Mouse (Mus musculus) naive thymus-derived CD4-positive, alpha-beta T cell, adult 2 months (primary cell): ENCODE measurements around the gene Six6.

Experiments
- DNase-seq: peaks from one replicate; pipeline ENCODE4 v3.0.0-alpha.2; 2011; ENCODE audit warnings: low read depth

Gene Six6

DNA sequence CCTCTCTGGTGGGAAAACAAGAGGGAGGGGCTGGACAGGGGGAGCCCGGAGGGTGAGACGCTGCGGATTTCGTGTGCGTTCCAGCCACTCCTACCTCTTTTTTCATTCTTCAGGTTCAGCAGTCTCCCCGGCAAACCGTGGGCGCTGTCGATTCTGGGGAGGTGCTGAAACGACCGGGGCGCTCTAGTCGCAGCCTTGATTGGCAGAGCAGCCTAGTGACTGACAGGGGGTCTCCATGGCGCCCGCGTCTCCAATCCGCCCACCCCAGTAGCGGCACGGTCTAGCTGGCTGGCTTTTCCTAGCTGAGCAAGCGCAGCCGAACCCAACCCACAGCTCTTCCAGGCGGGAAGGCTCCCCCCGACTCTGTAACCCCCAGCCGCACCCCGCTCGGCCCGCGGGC, at the start of gene Six6:
Gene Six6, plus strand, starts transcription at position 277 of the 400 bp plus-strand sequence.
- no peak for DNase-seq

DNA sequence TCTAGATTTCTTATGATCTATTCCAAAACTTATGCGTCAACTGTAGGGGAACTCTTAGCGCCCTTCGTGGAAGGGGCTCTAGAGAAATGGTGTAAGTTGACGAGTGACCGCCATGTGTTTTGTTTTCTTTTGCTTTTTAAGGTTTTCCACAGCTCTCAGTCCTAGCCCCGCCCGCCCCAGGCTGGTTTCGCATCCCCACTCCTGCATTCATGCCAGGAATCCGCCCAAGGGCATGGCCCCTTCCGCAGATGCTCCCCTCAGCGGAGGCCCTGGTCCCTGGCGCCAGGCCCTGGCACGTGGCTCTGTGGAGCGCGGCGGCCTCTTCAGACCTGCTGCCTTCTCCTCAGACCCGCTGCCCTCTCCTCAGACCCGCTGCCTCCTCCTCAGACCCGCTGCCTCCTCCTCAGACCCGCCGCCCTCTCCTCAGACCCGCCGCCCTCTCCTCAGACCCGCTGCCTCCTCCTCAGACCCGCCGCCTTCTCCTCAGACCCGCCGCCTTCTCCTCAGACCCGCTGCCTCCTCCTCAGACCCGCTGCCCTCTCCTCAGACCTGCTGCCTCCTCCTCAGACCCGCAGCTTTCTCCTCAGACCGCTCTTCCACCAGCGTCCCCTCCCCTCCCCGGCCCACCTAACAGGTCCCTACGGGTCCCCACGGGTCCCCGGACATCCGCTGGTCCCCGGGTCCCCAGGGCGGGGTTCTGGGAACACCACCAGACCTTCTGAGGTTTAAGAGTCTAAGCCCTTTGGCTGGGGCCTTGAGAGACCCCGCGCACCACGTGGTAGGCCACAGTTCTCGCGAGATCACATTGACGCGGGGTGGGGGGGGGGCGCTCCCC, 22.3 kb upstream of the Six6 start:
- DNase-seq: no peak

DNA sequence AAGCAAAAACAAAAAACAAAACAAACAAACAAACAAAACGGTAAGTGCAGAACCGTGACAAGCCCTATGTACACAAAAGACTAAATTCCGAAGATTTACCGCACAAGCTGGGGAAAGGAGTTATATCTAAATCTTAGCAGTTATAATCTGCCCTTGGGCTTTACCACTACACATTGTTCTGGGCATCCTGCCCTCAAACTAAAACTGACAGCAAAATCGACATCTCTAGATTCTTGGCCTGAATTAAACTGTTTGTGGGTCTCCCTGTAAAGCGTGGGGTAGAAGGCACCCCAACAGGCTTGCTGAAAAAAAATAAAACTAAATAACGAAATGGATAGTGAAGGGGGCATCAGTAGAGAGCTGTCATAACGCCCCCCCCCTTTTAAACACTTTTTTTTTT, 2.9 kb upstream of the Six6 start:
- no peak for DNase-seq

DNA sequence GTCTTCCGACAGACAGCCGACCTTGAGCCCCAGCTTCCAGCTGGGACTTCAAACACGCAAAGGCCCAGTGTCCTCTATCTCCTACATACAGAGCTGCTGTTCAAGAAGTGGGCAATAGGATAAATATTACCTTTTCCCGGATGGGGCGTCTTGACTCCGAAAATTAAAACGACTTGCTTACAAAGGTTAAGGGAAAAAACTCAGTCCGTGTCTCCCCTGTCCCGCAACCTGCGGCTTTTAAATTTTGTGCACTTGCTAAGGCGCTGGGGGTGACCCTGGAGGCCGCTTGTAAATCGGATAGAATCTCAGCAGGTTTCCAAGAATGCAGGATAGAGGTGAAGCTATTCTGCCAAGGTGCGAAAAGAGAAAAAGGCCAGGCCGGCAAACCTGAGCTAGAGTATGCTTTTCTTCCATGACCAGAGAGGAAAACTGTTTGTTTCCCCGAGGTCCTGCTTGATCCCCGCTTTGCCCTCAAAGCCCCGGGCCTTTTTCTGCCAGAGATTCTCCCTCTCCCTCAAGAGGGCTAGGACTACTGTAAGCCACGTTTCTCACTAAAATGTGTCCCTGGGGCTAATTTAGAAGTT, 2.1 kb upstream of the Six6 start:
- DNase-seq: no peak

DNA sequence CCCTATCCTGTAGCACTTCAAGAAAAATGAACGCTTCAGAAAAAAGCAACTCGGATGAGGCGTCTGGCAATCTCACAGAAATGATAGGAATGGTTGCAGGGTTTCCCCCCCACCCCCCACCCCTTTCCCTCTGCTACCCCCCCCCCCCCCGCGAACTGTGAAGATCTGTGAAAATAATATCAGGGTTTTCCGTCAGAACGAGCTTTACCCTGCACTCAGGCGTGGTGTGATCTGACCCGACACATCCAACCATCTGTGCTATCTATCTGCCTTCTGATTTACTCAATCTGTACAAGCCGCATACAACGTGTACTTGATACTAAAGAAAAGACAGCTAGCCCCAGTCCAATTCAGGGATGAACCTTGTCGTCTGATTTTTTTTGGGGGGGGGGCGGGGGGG, 1.5 kb upstream of the Six6 start:
- no peak for DNase-seq

DNA sequence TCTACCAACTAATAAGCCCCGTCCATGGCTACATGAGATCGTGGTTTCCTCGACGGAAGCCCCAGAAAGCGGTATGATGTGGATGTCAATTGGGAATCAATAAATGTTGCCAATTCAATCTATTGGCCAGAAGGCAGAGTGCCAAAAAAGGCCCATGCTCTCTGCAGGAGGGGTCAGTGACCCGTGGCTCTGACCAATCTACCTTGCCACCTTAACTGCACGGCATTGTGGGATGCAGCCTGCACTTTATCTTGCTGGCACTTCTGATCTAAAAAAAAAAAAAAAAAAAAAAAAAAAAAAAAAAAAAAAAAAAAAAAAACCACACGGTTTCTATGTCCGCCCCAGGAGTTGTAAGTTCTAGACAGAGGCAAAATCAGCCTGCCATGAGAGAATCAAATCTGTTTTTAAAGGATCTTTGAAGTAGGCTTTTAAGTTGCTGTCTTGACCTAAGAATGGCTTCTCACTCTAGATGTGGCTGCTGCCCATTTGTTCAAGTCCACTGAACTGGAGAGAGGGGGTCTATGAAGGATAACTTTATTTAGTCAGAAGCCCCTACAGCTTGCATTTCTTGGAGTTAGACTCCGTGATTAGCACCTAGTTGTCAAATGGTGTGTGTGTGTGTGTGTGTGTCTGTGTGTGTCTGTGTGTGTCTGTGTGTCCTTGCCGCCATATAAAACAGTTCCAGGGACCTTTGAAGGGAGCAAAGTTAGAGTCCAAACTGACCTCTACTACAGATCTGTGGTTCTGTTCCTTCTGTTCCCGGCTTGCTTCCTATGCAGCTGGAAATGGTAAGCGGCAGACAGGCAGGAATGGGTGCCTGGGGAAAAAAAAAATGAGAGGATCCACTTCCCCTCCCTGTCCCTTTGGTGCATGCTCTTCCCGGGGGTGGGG, 847 bp upstream of the Six6 start:
- no peak for DNase-seq

DNA sequence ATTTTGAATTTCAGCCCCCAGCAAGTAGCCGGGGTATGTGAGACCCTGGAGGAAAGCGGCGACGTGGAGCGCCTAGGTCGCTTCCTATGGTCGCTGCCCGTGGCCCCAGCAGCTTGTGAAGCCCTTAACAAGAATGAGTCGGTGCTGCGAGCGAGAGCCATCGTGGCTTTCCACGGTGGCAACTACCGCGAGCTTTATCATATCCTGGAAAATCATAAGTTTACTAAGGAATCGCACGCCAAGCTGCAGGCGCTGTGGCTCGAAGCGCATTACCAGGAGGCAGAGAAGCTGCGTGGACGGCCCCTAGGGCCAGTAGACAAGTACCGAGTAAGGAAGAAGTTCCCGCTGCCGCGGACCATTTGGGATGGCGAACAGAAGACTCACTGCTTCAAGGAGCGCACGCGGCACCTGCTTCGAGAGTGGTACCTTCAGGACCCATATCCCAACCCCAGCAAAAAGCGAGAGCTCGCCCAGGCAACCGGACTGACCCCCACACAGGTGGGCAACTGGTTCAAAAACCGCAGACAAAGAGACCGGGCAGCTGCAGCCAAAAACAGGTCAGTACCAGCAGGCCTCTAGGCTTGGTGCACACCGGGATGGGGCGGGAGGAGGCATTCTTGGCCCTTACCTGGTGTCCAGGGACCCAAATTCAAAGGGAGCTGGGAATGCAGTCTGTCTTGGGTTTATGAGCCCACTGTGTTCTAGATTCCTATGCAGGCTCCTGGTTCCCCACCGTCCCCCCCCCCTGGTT, 554 bp downstream of the Six6 start, which contains the start of gene 4930447C04Rik:
Gene 4930447C04Rik, minus strand, starts transcription at position 704 of the 751 bp plus-strand sequence.
- no peak for DNase-seq

DNA sequence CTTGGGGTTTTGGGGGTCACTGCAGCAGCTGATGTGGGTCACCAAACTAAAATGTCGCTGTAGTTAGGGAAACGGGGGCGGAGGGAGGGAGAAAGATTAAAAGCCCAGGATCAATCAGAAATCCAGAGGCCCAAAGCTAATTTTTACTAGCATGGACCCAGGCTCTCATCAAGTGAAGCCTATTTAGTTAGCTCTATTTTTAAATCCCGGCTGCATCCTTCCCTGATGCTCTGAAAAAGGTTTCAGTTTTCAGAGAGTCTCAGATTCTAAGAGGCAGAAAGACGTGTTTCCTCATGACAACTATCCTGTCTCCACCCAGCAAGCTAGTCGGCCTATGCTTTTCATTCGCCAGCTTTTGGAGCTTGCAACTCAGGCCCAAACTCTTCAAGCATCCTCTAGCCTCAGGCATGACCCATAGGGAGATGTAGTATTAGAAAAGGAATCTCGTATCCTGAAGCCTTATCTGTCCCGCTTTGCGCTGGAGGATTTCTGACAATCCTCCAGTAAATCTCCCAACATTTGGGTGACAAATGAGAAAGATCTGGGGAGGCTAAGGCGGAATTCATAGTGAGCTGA, 1.2 kb downstream of the Six6 start:
- DNase-seq: no peak

DNA sequence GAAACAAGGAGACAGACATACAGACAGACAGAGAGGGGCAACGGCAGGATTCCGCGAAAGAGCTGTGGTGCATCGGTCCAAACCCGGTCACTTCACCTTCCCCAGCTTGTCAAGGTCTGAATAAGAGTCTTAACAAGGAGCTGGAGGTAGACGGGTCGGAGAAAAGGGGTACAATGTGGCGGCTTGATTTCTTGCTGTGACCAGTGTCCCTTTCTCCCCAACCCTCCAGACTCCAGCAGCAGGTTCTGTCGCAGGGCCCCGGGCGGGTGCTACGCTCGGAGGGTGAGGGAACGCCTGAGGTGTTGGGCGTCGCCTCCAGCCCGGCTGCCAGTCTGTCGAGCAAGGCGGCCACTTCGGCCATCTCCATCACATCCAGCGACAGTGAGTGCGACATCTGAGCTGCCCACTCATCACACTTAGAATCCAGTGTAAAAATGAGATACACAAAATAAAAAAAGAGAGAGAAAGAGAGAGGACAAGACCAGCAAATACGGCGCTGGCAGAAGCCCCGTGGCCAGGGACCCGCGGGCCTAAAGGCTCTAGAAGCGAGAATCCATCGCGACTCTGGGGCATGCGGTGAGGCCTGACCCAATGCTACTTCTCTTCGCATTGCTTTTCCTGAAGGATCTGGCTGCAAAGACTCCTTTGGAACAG, 1.8 kb downstream of the Six6 start:
- DNase-seq: no peak

DNA sequence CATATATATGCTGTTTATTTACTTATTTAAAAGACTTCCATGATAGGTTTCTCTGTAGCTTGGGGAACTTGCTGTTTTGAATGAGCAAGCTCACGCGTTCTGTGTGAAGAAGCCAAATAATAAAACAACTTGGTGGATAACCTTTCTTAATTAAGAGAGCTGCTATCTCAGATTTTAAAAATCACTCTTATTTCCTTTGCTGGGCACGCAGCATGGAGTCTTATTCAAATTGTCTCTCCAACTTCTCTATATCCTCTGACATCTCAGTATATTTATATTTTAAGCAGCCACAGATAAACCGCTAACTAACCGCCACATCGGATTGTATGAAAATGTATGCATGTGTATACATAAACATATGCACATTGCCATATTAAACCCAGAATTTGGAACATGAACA, 2.5 kb downstream of the Six6 start:
- DNase-seq: no peak

DNA sequence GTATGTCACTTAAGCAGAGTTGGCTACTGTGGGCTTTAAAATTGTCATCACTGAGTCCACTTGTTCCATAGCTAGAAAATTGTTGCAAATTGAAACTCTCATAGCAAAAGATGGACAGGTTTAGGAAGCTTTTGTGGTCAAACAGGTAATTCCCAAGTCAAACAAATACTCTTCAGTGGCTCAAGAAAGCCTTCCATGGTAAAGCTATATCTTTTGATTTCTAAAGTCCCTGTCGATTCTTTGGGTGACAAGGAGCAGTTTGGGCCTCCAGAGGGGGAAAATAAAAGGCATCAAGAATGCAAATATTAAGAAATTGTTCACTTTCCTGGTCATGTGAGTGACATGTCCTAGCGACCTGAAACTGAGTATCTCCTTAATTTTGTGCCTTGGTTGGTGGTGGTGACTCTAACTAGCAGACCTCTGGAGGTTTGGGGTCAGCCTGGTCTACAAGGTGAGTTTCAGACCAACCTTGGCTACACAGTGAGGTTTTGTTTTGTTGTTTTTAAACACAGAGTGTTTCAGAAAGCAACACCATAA, 4.0 kb downstream of the Six6 start:
- no peak for DNase-seq

DNA sequence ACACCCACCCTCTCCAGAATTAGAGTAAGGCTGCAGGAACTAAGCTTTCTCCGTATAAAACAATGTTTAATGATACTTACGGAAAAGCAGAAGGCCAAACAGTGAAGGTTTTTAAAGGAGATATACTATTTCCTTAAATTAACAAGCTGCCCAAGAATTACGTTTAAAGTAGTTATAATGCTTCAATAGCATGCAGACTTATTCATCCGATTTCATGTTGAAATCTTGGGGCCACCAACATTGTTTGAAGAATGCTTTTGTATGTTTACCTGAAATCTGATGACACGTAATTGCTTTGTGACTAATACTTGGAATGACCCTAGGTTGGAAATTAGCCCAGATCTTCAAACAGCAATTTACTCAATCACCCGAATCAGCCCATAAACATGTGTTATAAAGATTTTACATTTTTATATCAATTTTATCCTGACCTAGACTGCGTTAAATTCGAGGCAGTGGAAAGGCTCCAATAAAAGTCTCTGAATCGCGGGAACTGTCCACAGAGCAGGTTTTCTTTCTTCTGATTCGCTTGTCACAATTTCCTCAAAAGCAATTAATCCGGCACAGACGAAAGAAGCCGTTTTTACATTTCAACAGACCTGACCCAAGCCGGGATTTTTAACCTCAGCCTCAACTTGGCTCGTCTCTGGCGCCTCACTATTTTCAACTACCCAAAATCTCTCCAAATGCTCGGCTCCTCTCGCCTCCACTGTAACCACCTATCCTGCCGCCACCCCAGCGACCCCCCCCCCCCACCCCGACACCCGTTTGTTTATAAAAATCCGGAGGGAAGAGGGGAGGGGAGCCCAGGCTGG, 4.9 kb downstream of the Six6 start:
- DNase-seq: no peak

DNA sequence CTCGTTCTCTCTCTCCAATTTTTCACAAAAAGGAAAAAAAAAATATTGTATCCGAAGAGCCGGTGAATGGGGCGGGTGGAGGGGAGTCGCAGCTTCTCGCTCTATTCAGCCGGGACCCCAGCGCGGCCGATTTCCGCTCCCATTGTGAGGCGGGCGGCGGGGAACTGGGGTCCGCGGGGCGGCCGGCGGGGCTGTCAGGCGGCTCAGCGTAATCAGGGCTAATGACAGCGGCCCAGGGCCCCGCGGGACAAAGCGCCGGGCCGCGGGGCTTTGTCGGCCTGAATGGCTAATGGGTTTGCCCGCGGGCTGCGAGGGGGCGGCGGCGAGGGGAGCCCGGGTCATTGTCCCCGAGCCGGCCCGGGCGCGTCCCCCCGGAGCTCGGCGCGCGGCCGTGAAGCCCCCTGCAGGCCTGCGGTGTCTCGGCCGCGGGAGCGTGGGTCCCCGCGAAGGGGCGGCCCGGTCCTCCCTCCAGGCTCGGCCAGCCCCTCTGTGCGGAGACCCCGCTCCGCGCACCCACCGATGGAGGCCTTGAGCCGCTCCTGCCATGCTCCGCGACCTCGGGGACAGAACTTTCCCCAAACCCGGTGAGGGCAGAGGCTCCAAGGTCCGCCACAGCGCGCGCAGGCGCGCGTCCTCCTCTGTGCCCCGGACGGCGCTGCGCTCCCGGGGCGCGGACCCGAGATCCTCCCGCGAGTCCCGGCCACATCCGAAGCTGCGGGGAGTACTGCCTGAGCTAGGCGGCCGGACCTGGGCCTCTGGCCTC, 5.8 kb downstream of the Six6 start:
- no peak for DNase-seq

DNA sequence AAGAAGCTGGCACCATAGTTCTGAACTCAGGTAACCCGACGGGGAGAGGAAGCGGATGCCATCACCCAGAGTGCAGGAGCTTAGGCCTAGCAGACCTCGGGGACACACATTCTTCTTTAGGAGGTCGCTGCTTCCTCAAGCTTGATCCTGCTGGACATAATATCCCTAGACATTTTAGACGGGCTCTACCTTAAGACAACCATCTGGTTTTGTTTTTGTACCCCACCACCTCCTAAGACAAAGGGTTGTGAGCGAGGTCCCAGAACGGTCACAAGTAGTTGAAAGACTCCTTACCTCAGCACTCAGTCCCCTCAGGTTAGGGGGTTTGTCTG, 6.3 kb downstream of the Six6 start:
- no peak for DNase-seq

DNA sequence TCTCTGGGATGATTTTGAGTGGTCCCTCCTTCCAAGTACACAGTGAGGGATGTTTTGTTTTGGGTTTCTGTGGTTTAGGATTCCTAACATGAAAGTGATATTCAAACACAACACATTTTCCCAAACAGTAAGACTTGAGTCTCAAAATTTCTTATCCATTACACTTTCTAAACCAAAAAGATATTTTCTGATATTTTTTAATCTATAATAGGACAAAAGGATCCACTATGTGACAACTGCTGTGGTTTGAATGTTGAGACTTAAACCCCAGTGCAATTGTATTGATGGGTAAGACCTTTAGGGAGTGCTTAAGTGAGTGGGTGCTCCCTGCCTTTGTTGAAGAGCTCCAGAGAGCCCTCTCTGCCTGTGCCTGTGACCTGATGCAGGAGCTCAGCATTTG, 7.1 kb downstream of the Six6 start:
- no peak for DNase-seq

DNA sequence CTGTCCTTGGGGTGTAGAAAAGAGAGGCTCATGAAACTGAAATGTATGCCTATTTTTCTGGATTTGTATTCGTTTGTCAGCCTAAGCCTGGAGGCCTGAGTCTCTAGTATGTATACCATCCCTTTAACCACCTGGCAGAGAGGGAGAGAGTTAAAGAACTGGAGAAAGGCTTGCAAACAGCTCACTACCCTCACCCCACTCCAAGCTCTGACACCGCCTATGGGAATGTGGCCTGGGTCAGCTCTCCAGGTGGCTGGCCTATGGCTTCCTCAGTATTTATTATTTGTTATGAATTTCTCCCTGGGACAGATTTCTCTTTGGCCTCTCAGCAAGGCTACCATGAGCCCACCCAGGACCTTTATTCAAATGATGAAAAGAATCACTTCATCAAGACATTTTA, 7.6 kb downstream of the Six6 start:
- DNase-seq: no peak

DNA sequence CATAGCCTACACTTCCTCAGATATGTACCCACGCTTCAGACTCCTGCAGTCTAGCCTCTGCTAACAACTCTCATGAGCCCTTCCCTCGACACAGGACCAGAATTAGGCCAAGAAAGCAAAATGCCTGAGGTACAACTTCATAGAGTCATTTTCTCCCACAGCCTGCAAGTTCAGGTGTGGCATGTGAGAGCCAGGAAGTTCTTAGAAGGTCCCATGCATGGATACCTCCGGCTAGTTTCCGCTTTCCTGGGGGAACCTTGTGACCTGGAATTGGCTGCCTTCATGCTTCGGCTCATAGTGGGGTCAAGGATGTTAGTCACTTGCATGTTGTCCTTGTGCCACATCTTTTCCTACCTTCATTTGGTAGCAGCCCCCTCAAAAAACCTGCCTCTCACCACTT, 13.4 kb downstream of the Six6 start:
- no peak for DNase-seq

DNA sequence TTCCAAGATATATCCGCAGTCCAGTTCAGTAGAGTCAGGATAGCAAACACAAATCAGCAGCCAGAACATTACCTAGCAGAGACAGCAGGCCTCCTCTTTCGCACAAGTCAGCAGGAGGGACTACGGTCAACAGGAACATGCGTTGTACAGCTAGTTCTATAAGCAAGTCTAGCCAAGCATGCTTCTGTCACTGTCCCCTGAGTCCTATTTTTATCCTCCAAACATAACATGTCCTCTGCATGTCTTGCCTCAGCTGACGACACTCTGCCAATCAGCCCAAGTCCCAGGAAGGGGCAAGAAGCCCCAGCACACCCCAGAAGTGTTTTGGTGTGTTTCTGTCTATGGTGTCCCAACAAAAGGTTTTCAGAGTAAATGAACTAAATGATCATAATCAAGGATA, 14.2 kb downstream of the Six6 start:
- DNase-seq: no peak

DNA sequence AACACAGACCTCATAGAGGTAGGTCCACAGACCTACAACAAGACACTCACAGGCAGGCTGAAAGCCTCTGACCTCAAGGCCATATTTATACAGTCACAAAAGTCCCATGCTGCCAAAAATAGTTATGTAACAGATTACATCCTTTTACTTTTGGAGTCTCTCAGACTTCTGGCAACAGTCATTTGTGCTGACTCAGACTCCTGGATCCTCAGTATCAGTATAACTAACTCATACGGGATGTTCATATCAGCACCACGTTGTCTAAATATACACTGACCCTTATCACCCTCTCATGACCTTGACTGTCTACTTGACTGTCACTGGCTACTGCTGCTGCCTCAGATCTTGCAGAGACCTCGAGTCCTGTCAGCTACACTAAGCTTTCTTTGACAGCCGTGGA, 15.2 kb downstream of the Six6 start:
- no peak for DNase-seq
